Mouse (Mus musculus) heart, embryonic 15.5 days (tissue): ENCODE data around the gene Ptbp1. TPM values are rescaled to one million over a fixed set of nuclear protein-coding genes. Genes with fewer than 3 reads are reported as not detected.

Experiments
- ATAC-seq: fragments of 200-750 bp; cut with Nextera tagmentation; replicated peaks from 2 replicates; pipeline ENCODE4 v1.8.0; 2017; ENCODE audit warnings: low read depth, moderate TSS enrichment; ENCODE audit not compliant: insufficient number of reproducible peaks, insufficient read depth, low FRiP score
- H3K27ac ChIP-seq: fragments of 300-500 bp; sonication (generic); 2 replicates; pipeline ENCODE4 v1.5.1; 2015; ENCODE audit warnings: mild to moderate bottlenecking, inconsistent platforms
- H3K27me3 ChIP-seq: fragments of 300-500 bp; sonication (generic); 2 replicates; pipeline ENCODE4 v1.6.1; 2015; ENCODE audit warnings: inconsistent platforms
- H3K36me3 ChIP-seq: fragments of 300-500 bp; sonication (generic); 2 replicates; pipeline ENCODE4 v1.6.1; 2015; ENCODE audit warnings: mild to moderate bottlenecking, inconsistent platforms
- H3K4me1 ChIP-seq: fragments of 300-500 bp; sonication (generic); replicated peaks from 2 replicates; pipeline ENCODE4 v1.6.1; 2015; ENCODE audit warnings: inconsistent platforms
- H3K4me2 ChIP-seq: fragments of 300-500 bp; sonication (generic); 2 replicates; pipeline ENCODE4 v1.6.1; 2015; ENCODE audit warnings: inconsistent platforms, mild to moderate bottlenecking, moderate library complexity
- H3K4me3 ChIP-seq: fragments of 300-500 bp; sonication (generic); 2 replicates; pipeline ENCODE4 v1.5.1; 2015; ENCODE audit warnings: mild to moderate bottlenecking, inconsistent platforms
- H3K9ac ChIP-seq: fragments of 300-500 bp; sonication (generic); 2 replicates; pipeline ENCODE4 v1.6.1; 2015; ENCODE audit warnings: mild to moderate bottlenecking, inconsistent platforms
- H3K9me3 ChIP-seq: fragments of 300-500 bp; sonication (generic); replicated peaks from 2 replicates; pipeline ENCODE4 v1.6.1; 2016; ENCODE audit warnings: inconsistent platforms
- WGBS: fragments of 180-500 bp; shearing (Covaris S2); methylation state at CpG from one replicate; pipeline ENCODE4 v1.1.7; 2015; ENCODE audit warnings: mixed read lengths; 5-methylcytosine and 5-hydroxymethylcytosine counted together
- polyA plus RNA-seq: library from polyadenylated mRNA; unstranded; fragments of >200 nt; fragmentation: Nextera tagmentation; extraction: Ambion mirVana; gene quantifications from 2 replicates; pipeline ENCODE4 v1.2.1, GENCODE M21; 2015

The Ptbp1 gene
- polyA plus RNA-seq, 1 experiment from 2014 or later: 89.6 TPM

DNA sequence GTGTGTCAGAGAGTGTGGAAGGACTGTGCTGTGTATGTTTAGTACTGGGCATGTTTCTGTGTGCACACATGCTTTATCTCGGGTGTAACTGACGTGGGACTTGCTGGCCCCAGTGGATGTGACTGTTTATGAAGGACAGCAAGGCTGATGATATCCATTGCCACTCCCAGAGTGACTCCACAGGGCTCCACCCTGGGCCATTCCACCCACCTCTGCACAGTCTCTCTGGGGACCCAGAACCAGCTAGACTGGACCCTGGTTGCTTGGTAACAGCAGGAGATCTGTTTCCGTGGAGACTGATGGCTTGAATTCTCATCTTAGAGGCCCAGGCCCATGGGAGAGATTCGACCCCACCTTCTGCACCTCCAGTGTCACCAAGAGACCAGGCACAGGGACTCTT, 36.0 kb upstream of the Ptbp1 start:
- no peaks in the 10 kb centered on the region for H3K27me3 ChIP-seq
- 57% methylated on average over 4 of the region's 4 CpGs for WGBS
- ATAC-seq: no peak
- H3K4me3 ChIP-seq: no peak overlapping the region
- H3K27ac ChIP-seq: no peak overlapping the region
- H3K9ac ChIP-seq: no peak overlapping the region
- H3K4me1 ChIP-seq: peaks cover 9% of the 10 kb centered on the region
- no peaks in the 10 kb centered on the region for H3K9me3 ChIP-seq
- H3K36me3 ChIP-seq: peaks cover 4% of the 10 kb centered on the region; the same call in 1 of the 2 replicates
- H3K4me2 ChIP-seq: no peak overlapping the region

DNA sequence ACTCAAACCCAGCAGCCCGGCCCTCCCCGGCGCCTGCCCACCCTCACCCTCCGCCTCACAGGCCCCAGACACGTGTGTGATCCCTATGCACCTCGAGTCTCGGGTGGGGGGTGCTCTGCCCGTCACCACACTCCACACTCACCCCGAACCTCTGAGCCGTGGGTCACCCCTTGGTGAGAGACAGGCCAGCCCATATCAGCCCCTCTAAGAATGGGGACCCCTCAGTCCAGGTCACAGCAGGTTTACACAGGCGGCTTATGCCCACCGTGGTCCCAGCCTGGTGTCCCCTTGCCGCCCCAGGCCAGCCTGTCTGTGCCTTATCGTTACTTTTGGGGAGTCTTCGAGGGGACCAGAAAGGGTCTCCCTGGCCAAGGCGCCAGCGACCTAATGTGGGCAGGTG, 34.6 kb upstream of the Ptbp1 start:
- Histone ChIP-seq H3K4me2 (no peak overlapping the region), H3K27me3 (no peaks in the 10 kb centered on the region), H3K4me1 (peaks cover 18% of the 10 kb centered on the region), H3K4me3 (no peak overlapping the region), H3K36me3 (peaks cover 4% of the 10 kb centered on the region; the same call in 1 of the 2 replicates), H3K27ac (no peak overlapping the region), H3K9ac (no peak overlapping the region), H3K9me3 (no peaks in the 10 kb centered on the region)
- 86% methylated on average over 17 of the region's 17 CpGs for WGBS
- no peak for ATAC-seq

DNA sequence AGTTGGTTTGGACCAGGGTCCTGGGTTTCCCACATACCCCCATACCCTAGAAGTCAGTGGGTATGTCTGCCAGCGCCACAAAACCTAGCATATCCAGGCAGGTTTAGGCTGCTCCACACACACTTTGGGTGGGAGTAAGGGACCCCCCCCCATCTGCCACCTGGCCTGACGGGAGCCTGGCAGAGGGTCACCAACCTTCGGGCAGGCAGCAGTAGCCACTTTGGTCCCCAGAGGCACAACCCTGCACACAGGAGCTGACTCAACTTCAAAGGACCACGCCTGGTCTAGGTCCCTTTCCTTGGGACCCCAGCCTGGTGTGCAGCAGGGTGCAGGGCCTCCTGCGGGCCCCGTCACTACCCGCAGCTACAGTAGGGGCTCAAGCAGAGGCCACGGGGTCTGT, 34.0 kb upstream of the Ptbp1 start:
- no peak for ATAC-seq
- 81% methylated on average over 8 of the region's 8 CpGs for WGBS
- Histone ChIP-seq H3K4me2 (no peak overlapping the region), H3K4me1 (peaks cover 20% of the 10 kb centered on the region), H3K27me3 (no peaks in the 10 kb centered on the region), H3K36me3 (peaks cover 4% of the 10 kb centered on the region; the same call in 1 of the 2 replicates), H3K4me3 (no peak overlapping the region), H3K27ac (no peak overlapping the region), H3K9ac (no peak overlapping the region), H3K9me3 (no peaks in the 10 kb centered on the region)

DNA sequence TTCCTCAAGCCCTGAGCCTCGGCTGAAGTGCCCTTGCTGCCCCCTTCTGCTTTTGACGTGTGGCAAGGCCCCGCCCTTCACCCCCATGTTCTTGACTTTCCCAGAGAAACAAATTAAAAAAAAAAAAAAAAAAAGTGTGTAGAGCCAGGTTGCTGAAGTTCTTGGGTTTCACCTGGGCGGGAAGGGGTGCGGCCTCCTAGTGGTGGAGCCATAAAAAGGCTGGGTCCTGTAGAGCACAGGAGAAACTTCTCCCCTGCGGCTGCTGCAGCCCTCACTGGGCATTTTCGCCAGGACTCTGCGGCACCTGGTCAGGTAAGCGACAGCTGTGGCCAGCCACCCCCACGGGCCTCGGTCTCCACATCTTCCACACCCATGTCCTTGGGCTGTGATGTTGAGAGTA, 33.4 kb upstream of the Ptbp1 start, which contains the start of gene Misp:
Misp (plus strand) TSS at position 208 of the 400 bp plus-strand sequence.
- H3K27ac ChIP-seq: no peak within 1 kb of the TSS
- H3K4me3 ChIP-seq: no peak within 1 kb of the TSS
- H3K27me3 ChIP-seq: no peaks in the 10 kb centered on the region
- H3K36me3 ChIP-seq: 0 out of 2 replicates have a peak, but pooled peaks cover 4% of the 10 kb centered on the region
- no peak within 1 kb of the TSS for H3K4me2 ChIP-seq
- H3K9ac ChIP-seq: no peak within 1 kb of the TSS
- H3K4me1 ChIP-seq: peaks cover 20% of the 10 kb centered on the region
- WGBS: 68% methylated on average over 11 of the region's 11 CpGs
- H3K9me3 ChIP-seq: no peaks in the 10 kb centered on the region
- no peak for ATAC-seq

DNA sequence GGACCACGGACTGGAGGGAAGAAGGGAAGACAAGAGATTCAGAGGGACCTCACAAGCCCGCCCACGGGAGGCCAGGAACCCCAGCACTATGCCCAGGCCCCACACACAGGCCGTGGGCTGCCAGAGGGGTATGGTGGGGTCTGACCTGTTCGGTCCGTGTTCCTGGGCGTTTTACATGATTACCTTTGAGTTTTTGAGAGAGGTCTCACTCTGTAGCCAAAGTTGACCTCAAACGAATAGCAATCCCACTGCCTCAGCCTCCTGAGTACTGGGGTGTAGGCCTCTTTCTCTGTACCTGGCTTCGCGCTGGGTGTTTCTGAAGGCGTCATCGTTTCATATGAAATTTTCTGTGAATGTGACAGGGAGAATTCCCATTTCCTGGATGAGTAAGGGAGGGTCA, 32.5 kb upstream of the Ptbp1 start:
- Histone ChIP-seq H3K4me3 (no peak overlapping the region), H3K4me2 (no peak overlapping the region), H3K4me1 (peaks cover 20% of the 10 kb centered on the region), H3K36me3 (0 out of 2 replicates have a peak, but pooled peaks cover 4% of the 10 kb centered on the region), H3K27me3 (no peaks in the 10 kb centered on the region), H3K27ac (no peak overlapping the region), H3K9me3 (no peaks in the 10 kb centered on the region), H3K9ac (no peak overlapping the region)
- no peak for ATAC-seq
- WGBS: 81% methylated on average over 12 of the region's 12 CpGs

DNA sequence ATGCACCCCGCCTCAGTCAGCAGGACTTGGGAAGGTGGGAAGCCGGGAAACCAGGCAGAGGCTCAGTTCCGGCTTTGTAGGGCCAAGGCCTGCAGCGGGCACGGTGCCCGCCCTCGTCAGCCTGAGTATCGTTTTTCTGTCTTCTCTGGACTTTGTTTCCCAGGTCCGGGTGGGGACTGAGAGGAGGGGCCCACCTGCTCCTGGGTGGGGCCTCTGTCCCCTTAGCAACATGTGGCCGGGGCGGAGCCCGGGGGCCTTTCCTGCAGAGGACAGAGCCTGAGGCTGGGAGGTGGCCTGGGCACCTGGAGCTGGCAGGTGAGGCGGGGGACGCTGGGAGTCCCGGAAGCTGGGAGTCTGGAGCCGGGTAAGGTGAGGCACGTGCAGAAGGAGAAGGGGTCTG, 31.9 kb upstream of the Ptbp1 start:
- Histone ChIP-seq H3K4me1 (peaks cover 20% of the 10 kb centered on the region), H3K9ac (no peak overlapping the region), H3K27ac (no peak overlapping the region), H3K27me3 (no peaks in the 10 kb centered on the region), H3K36me3 (0 out of 2 replicates have a peak, but pooled peaks cover 4% of the 10 kb centered on the region), H3K4me2 (no peak overlapping the region; the same call in 1 of the 2 replicates), H3K9me3 (no peaks in the 10 kb centered on the region), H3K4me3 (no peak overlapping the region)
- WGBS: 49% methylated on average over 17 of the region's 17 CpGs
- no peak for ATAC-seq

DNA sequence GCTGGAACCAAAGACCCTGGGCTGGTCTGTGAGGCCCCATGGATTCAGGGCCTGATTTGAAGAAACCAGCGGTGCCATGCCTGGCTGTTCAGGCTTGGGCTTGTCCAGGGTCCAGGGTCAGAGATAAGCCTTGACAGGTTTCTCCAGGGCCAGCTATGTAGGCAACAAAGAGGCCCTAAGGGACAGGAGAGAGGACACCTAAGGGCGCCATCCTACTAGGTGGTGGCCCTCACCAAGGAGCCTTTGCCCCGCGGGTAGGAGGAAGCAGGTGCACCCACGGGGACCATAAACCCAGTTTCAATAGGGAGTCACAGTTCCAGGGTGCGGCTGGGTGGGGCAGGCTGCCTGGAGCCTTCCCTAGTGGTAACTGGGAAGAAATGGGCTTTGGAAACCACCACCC, 31.2 kb upstream of the Ptbp1 start:
- H3K9ac ChIP-seq: no peak overlapping the region

DNA sequence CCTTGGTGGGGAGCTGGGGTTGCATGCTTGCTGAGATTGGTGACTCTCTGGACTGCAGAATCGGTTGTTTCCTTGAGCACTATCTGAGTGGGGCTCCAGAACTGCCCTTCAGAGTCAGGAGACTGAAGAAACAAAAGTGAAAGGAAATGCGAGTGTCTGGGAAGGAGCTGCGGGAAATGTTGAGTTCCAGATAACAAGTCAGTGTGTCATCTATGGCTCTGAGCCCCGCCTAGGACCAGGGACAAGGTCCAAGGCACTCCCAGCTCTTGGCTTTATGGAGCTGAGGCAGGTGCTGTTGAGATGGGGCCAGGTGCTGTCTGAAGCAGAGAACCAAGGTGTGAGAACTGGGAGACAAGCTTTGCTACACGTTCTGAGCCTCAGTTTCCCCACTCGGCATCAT, 29.8 kb upstream of the Ptbp1 start:
- Histone ChIP-seq H3K4me1 (peaks cover 20% of the 10 kb centered on the region), H3K4me3 (0 out of 2 replicates have a peak overlapping the region, but pooled peaks have one; percentile 1), H3K27ac (peak overlapping the region; percentile 62), H3K9ac (no peak overlapping the region), H3K9me3 (no peaks in the 10 kb centered on the region), H3K36me3 (0 out of 2 replicates have a peak, but pooled peaks cover 4% of the 10 kb centered on the region), H3K27me3 (no peaks in the 10 kb centered on the region), H3K4me2 (peak overlapping the region; percentile 8; the same call in 1 of the 2 replicates)
- no peak; the same call in 1 of the 2 replicates for ATAC-seq
- 38% methylated on average over 6 of the region's 6 CpGs for WGBS

More for the DNA sequence above, 31.2 kb upstream of the Ptbp1 start:
- Histone ChIP-seq H3K4me2 (no peak overlapping the region), H3K4me3 (no peak overlapping the region), H3K27ac (no peak overlapping the region), H3K9me3 (no peaks in the 10 kb centered on the region), H3K27me3 (no peaks in the 10 kb centered on the region), H3K36me3 (0 out of 2 replicates have a peak, but pooled peaks cover 4% of the 10 kb centered on the region), H3K4me1 (peaks cover 20% of the 10 kb centered on the region)
- ATAC-seq: no peak
- WGBS: 73% methylated on average over 6 of the region's 6 CpGs

DNA sequence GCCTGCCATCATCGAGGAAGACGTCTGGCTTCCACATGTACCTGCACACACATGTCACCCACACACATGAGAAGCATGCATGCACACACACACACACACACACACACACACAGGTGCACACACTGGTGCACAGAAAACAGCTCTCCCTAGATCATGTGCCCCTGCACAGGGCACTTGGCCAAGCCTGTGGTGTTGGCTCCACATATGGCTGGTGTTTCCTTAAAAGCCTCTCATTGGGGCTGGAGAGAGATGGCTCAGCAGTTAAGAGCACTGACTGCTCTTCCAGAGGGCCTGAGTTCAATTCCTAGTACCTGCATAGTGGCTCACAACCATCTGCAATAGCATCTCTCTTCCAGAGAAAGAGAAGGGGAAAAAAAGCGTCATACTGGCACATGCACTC, 22.6 kb upstream of the Ptbp1 start:
- ATAC-seq: no peak
- Histone ChIP-seq H3K27me3 (no peaks in the 10 kb centered on the region), H3K36me3 (no peaks in the 10 kb centered on the region), H3K27ac (no peak overlapping the region), H3K9ac (no peak overlapping the region), H3K4me1 (peaks cover 3% of the 10 kb centered on the region; the same call in 1 of the 2 replicates), H3K4me3 (no peak overlapping the region), H3K4me2 (no peak overlapping the region), H3K9me3 (no peaks in the 10 kb centered on the region)
- WGBS: 79% methylated on average over 3 of the region's 3 CpGs

DNA sequence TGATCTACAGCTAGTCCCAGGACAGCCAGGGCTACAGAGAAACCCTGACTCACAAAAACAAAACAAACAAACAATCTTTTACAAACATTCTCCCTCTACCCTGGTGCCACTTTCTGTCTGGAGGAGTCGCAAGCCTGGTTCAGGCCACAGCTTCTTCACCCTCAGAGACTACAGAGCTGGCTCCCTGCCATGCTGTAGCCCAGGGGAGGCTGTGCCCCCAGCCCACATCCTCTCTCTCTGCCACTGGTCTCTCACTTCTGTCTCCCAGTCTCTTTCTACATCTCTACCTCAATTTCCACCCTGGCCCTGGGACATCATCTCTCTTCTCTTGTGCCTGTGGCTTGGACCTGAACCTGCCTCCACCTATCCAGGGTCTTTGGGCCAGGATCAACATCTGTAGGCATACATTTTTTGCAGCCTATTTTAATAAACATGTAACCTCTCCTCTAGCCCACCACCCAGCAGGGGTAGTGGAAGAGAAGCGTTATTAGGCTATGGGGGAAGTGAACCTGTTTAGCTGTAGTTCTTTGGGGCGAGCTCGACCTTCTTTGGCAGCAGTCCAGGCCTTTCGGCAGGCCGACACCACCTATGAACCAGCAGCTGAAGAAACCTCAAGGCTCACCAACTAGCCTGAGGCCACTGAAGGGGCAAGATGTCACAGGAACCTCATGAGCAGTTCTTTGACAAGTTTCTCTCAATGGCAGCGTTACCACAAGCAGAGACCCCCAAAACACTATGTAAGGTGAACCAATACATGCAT, 22.0 kb upstream of the Ptbp1 start:
- H3K9ac ChIP-seq: no peak overlapping the region
- no peaks in the 10 kb centered on the region for H3K9me3 ChIP-seq
- no peak overlapping the region for H3K27ac ChIP-seq
- 62% methylated on average over 7 of the region's 7 CpGs for WGBS
- no peak overlapping the region for H3K4me3 ChIP-seq
- H3K36me3 ChIP-seq: no peaks in the 10 kb centered on the region
- no peak for ATAC-seq
- H3K4me1 ChIP-seq: peaks cover 3% of the 10 kb centered on the region; the same call in 1 of the 2 replicates
- no peaks in the 10 kb centered on the region for H3K27me3 ChIP-seq
- no peak overlapping the region for H3K4me2 ChIP-seq

DNA sequence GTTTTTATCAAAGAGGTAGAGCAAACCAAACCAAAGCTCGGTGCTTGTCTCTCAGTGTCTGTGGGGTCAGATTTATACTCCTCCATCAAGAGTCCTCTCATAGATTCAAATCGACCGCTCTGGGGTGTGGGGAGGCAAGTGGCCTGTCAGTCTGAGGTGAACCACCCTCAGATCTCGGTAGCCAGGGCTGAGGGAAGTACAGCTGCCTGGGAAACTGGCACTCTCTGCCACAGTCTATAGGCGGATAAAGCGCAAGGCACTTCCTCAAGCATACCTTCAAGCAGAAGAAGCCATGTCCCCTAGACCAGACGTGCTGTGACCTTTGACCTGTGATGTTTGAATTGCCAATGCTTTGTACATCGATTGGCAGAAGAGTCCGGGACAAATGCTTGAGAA, 21.4 kb upstream of the Ptbp1 start:
- Histone ChIP-seq H3K4me3 (no peak overlapping the region), H3K4me2 (no peak overlapping the region), H3K27ac (no peak overlapping the region), H3K36me3 (no peaks in the 10 kb centered on the region), H3K4me1 (peaks cover 3% of the 10 kb centered on the region; the same call in 1 of the 2 replicates), H3K27me3 (no peaks in the 10 kb centered on the region), H3K9ac (no peak overlapping the region), H3K9me3 (no peaks in the 10 kb centered on the region)
- 75% methylated on average over 9 of the region's 9 CpGs for WGBS
- ATAC-seq: no peak
